8 mouse cellular contexts compared by ENCODE assay signal in genomic region chr11:53463551-53464424, GRCm38 (mm10). TPM values are rescaled to one million over a fixed set of nuclear protein-coding genes. Genes with fewer than 3 reads are reported as not detected.
DNase-seq lines count a peak whose midpoint lies in the region; ATAC-seq lines count a peak whose summit lies in the region.

No protein-coding gene starts in this region.

- no peak overlapping the region for H3K27ac ChIP-seq in kidney, embryonic 15.5 days
- H3K27ac ChIP-seq in midbrain, embryonic 13.5 days, result no peak overlapping the region

- H3K4me3 ChIP-seq in kidney, embryonic 15.5 days (replicated peaks), result peak overlapping the region; percentile 52
- H3K4me3 ChIP-seq in midbrain, embryonic 13.5 days (replicated peaks), result peak overlapping the region; percentile 42

- no peaks in the 10 kb centered on the region for H3K9me3 ChIP-seq in kidney, embryonic 15.5 days (replicated peaks)
- no peaks in the 10 kb centered on the region for H3K9me3 ChIP-seq in midbrain, embryonic 13.5 days

- peak overlapping the region; percentile 95 for H3K4me2 ChIP-seq in kidney, embryonic 15.5 days
- H3K4me2 ChIP-seq in midbrain, embryonic 13.5 days (replicated peaks), result peak overlapping the region; percentile 72

- peaks cover 73% of the 10 kb centered on the region for H3K27me3 ChIP-seq in kidney, embryonic 15.5 days
- peaks cover 96% of the 10 kb centered on the region for H3K27me3 ChIP-seq in midbrain, embryonic 13.5 days

- DNase-seq in adrenal gland, postnatal 10 days, result peak; percentile 46
- no peak for DNase-seq in adrenal gland, adult 18-20 months (ENCODE audit: low spot score in 2 of 2)
- peak; percentile 40 for DNase-seq in thymus, postnatal 4 days
- DNase-seq in thymus, postnatal 0 days (ENCODE audit: low spot score), result no peak
- no peak for DNase-seq in thymus, postnatal 36 days
- DNase-seq in T-cell, adult 2 months (ENCODE audit: low spot score), result no peak

- H3K9ac ChIP-seq in kidney, embryonic 15.5 days, result peak overlapping the region; percentile 44
- H3K9ac ChIP-seq in midbrain, embryonic 13.5 days (replicated peaks), result peak overlapping the region; percentile 56

- WGBS in kidney, embryonic 15.5 days, result 5% methylated on average over 55 of the region's 55 CpGs
- 6% methylated on average over 55 of the region's 55 CpGs for WGBS in midbrain, embryonic 13.5 days

- peaks cover 35% of the 10 kb centered on the region for H3K4me1 ChIP-seq in kidney, embryonic 15.5 days
- H3K4me1 ChIP-seq in midbrain, embryonic 13.5 days (replicated peaks), result peaks cover 20% of the 10 kb centered on the region

- no peaks in the 10 kb centered on the region for H3K36me3 ChIP-seq in kidney, embryonic 15.5 days
- H3K36me3 ChIP-seq in midbrain, embryonic 13.5 days, result no peaks in the 10 kb centered on the region

- no peak; the same call in 1 of the 2 replicates for ATAC-seq in kidney, embryonic 15.5 days (replicated peaks; ENCODE audit: low FRiP score)
- peak; percentile 27; the same call in 1 of the 2 replicates for ATAC-seq in midbrain, embryonic 13.5 days

RNA-seq across cellular contexts. Expression of gene Gm9837, which starts 6.5 kb away (rescaled TPM):
- not detected for total RNA-seq in adrenal gland, postnatal 10 days (2021)
- total RNA-seq in adrenal gland, adult 18-20 months (2021), result not detected
- not detected in 2 replicates for polyA plus RNA-seq in thymus, postnatal 0 days (2015; fragmentation: Nextera tagmentation; extraction: Ambion mirVana)
- polyA plus RNA-seq in kidney, embryonic 15.5 days (2015; fragmentation: Nextera tagmentation; extraction: Ambion mirVana), result not detected in 2 replicates
- polyA plus RNA-seq in midbrain, embryonic 13.5 days (2015; fragmentation: Nextera tagmentation; extraction: Ambion mirVana), result not detected in 2 replicates

RNA-seq across cellular contexts. Expression of gene Shroom1, which starts 6.8 kb away (rescaled TPM):
- total RNA-seq in adrenal gland, postnatal 10 days (2021), result 1 to 10 TPM; 3.2 to 5.4 TPM
- 10 to 100 TPM in 1 of 2 experiments, 1 to 10 TPM in 1; 3.7 to 10.9 TPM for total RNA-seq in adrenal gland, adult 18-20 months (2021)
- polyA plus RNA-seq in thymus, postnatal 0 days (2015; fragmentation: Nextera tagmentation; extraction: Ambion mirVana), result 0.27 and 0.42 TPM in 2 replicates
- polyA plus RNA-seq in kidney, embryonic 15.5 days (2015; fragmentation: Nextera tagmentation; extraction: Ambion mirVana), result 1.7 and 2.3 TPM in 2 replicates
- polyA plus RNA-seq in midbrain, embryonic 13.5 days (2015; fragmentation: Nextera tagmentation; extraction: Ambion mirVana), result 1.8 and 2.2 TPM in 2 replicates

RNA-seq across cellular contexts. Expression of gene Gm10447, which starts 6.9 kb away (rescaled TPM):
- under 1 TPM; 0.12 to 0.15 TPM for total RNA-seq in adrenal gland, postnatal 10 days (2021)
- total RNA-seq in adrenal gland, adult 18-20 months (2021), result under 1 TPM in 1 of 2 experiments, not detected in 1; 0.27 TPM
- polyA plus RNA-seq in thymus, postnatal 0 days (2015; fragmentation: Nextera tagmentation; extraction: Ambion mirVana), result not detected in 2 replicates
- polyA plus RNA-seq in kidney, embryonic 15.5 days (2015; fragmentation: Nextera tagmentation; extraction: Ambion mirVana), result not detected in 2 replicates
- not detected in 2 replicates for polyA plus RNA-seq in midbrain, embryonic 13.5 days (2015; fragmentation: Nextera tagmentation; extraction: Ambion mirVana)

RNA-seq across cellular contexts. Expression of gene Gm9945, which starts 16.2 kb away (rescaled TPM):
- not detected for total RNA-seq in adrenal gland, postnatal 10 days (2021)
- not detected for total RNA-seq in adrenal gland, adult 18-20 months (2021)
- polyA plus RNA-seq in thymus, postnatal 0 days (2015; fragmentation: Nextera tagmentation; extraction: Ambion mirVana), result not detected in 2 replicates
- not detected in 2 replicates for polyA plus RNA-seq in kidney, embryonic 15.5 days (2015; fragmentation: Nextera tagmentation; extraction: Ambion mirVana)
- polyA plus RNA-seq in midbrain, embryonic 13.5 days (2015; fragmentation: Nextera tagmentation; extraction: Ambion mirVana), result not detected in 2 replicates

RNA-seq across cellular contexts. Expression of gene Sowaha, which starts 16.3 kb away (rescaled TPM):
- total RNA-seq in adrenal gland, postnatal 10 days (2021), result under 1 TPM; 0.60 to 0.94 TPM
- total RNA-seq in adrenal gland, adult 18-20 months (2021), result under 1 TPM; 0.19 to 0.30 TPM
- polyA plus RNA-seq in thymus, postnatal 0 days (2015; fragmentation: Nextera tagmentation; extraction: Ambion mirVana), result 0.05 and 0.15 TPM in 2 replicates
- 0.23 and 0.32 TPM in 2 replicates for polyA plus RNA-seq in kidney, embryonic 15.5 days (2015; fragmentation: Nextera tagmentation; extraction: Ambion mirVana)
- 0.31 and 0.42 TPM in 2 replicates for polyA plus RNA-seq in midbrain, embryonic 13.5 days (2015; fragmentation: Nextera tagmentation; extraction: Ambion mirVana)

Comparison
In these comparisons a context has a peak if more than half of its experiments do, and no peak if none do; other contexts are left out.
1. DNase-seq: peak in adrenal gland, postnatal 10 days (single experiment) and thymus, postnatal 4 days (single experiment); none in adrenal gland, adult 18-20 months (0 of 2), thymus, postnatal 0 days (single experiment), thymus, postnatal 36 days (0 of 2) and T-cell, adult 2 months (single experiment).